Mouse (Mus musculus) CD8-positive naive resting alpha-beta T cell, adult 2 months (primary cell): ENCODE results near the gene Hoxa9.

Source experiments
- DNase-seq, 2 experiments: peaks; one replicate each; pipeline ENCODE4 v3.0.0; 2022; ENCODE audit warnings: low read depth in 2 of 2, low spot score in 2 of 2

The Hoxa9 gene

GRCm38 (mm10) chr6:52261751-52262462, 31.0 kb upstream of the Hoxa9 start:
- no peak for DNase-seq

GRCm38 (mm10) chr6:52260654-52261575, 30.0 kb upstream of the Hoxa9 start, which contains the start of gene Hoxa13:
Gene Hoxa13, minus strand, starts transcription at chr6:52260880.
- DNase-seq = no peak

- DNase-seq = no peak
Observed at GRCm38 (mm10) chr6:52259811-52260261, 28.9 kb upstream of the Hoxa9 start.

GRCm38 (mm10) chr6:52259081-52259790, 28.3 kb upstream of the Hoxa9 start:
- no peak for DNase-seq

GRCm38 (mm10) chr6:52256956-52257355, 26.1 kb upstream of the Hoxa9 start:
- DNase-seq = peak; percentile 68 to 79

GRCm38 (mm10) chr6:52253511-52254500, 22.9 kb upstream of the Hoxa9 start:
- no peak for DNase-seq

GRCm38 (mm10) chr6:52252775-52253376, 22.0 kb upstream of the Hoxa9 start:
- DNase-seq = no peak

- no peak for DNase-seq
Observed at GRCm38 (mm10) chr6:52252016-52252774, 21.3 kb upstream of the Hoxa9 start.

- DNase-seq = no peak
Observed at GRCm38 (mm10) chr6:52251177-52251879, 20.4 kb upstream of the Hoxa9 start.

- no peak for DNase-seq
Observed at GRCm38 (mm10) chr6:52249826-52250225, 18.9 kb upstream of the Hoxa9 start.

- DNase-seq = no peak
Observed at GRCm38 (mm10) chr6:52249415-52249738, 18.5 kb upstream of the Hoxa9 start.

- DNase-seq = no peak
Observed at GRCm38 (mm10) chr6:52248638-52249414, 17.9 kb upstream of the Hoxa9 start.

GRCm38 (mm10) chr6:52247766-52248637, 17.1 kb upstream of the Hoxa9 start:
- DNase-seq = no peak

- no peak for DNase-seq
Observed at GRCm38 (mm10) chr6:52246916-52247315, 16.0 kb upstream of the Hoxa9 start.

GRCm38 (mm10) chr6:52246403-52246803, 15.5 kb upstream of the Hoxa9 start:
- no peak for DNase-seq

- DNase-seq = no peak
Observed at GRCm38 (mm10) chr6:52245757-52246142, 14.9 kb upstream of the Hoxa9 start, which contains the start of gene Hoxa11. Gene Hoxa11, minus strand, starts transcription at chr6:52245810.
